Mouse (Mus musculus) kidney, postnatal 14 days (tissue): ENCODE measurements at regions not wholly inside any gene's neighbourhood (a gene's known extent, or its start where the extent isn't known, plus 50 kb on each side); places are given as distances from the start of the nearest gene placed in this dataset.
A peak's percentile ranks its signal among the peaks of the same experiment; 100 is the strongest.

Experiments used
- DNase-seq: peaks from one replicate; pipeline ENCODE4 v3.0.0; 2022; ENCODE audit warnings: mixed read lengths

GRCm38 (mm10) chr12:32273474-32273873 is 65.0 kb upstream of the Pik3cg start:
- DNase-seq: no peak

- peak; percentile 26 for DNase-seq
These were observed 71.4 kb upstream of the Pik3cg start for GRCm38 (mm10) chr12:32279861-32280260.

DNA sequence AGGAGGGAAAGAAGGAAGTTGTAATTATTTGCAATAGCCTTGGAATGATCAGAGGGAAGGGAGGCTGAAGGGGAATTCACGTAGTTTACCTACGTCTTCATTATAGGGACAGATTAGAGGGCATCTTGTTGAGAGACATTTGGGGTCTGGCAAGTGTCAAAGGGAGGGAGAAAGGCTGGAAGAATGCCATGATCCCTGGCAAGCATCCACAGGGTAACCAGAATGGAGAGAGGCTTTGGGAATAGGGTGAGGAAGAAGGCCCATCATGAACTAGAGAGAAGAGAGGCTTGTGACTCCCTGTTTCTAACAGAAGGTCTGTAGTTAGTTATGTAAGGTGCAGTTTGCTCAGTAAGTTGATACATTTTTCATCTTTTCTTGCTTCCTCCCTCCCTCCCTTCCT is 71.8 kb upstream of the Pik3cg start:
- no peak for DNase-seq

DNA sequence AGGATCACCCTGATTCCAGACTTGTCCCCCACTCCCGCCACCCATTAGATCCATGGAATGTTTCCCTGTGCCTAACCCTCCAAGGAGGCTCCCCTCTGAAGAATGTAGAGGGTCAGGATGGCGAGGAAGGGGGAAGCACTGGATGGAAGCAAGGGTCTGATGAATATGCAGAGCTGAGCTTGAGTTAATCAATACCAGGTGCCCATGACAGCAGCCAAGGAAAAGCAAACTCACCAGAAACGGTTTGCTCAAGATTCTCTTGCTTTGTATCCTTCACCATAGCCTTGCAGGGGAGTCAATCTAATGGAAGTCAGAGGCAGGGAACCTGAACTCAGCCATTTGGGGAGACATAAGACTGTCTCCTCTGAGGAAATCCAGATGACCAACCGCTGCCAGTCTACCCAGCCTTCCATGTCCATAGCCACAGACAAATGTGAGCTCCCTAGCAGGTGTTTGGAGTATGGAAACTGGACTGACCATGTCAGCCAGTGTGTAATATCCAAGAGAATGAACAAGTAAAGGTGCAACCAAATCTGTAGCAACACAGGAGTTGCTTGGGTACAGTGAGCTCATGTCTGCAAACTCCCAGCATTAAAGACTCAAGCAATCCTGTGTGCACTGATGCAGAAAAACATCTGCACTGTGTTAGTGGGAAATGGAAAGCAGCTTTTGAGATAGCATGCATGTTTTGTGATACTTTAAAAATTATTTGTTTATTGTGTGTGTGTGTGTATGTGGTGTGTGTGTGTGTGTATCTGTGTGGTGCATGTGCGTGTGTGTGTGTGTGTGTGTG is 74.1 kb upstream of the Pik3cg start:
- DNase-seq: no peak

- no peak for DNase-seq
These were observed 76.6 kb upstream of the Pik3cg start for GRCm38 (mm10) chr12:32285039-32285438.

DNA sequence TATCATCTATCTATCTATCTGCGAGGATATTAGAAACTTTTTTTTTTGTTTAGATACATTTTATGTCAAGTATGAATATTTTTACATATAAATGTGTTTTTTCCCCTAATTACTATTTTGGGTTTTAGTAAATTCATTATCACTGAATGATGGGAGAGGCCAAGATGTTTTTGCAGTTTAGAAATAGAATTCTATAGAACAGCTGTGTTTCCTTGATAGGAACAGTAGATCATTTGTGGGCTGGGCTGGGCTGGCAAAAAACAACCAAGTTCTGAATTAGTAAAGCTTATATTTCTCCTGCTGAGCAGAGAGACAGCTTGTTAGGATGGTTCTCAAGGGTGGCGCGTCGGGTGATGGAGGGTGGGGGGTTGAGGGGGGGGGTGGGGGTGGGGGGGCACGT is 78.2 kb upstream of the Pik3cg start:
- no peak for DNase-seq

GRCm38 (mm10) chr12:32291145-32291544 is 82.7 kb upstream of the Pik3cg start:
- no peak for DNase-seq

DNA sequence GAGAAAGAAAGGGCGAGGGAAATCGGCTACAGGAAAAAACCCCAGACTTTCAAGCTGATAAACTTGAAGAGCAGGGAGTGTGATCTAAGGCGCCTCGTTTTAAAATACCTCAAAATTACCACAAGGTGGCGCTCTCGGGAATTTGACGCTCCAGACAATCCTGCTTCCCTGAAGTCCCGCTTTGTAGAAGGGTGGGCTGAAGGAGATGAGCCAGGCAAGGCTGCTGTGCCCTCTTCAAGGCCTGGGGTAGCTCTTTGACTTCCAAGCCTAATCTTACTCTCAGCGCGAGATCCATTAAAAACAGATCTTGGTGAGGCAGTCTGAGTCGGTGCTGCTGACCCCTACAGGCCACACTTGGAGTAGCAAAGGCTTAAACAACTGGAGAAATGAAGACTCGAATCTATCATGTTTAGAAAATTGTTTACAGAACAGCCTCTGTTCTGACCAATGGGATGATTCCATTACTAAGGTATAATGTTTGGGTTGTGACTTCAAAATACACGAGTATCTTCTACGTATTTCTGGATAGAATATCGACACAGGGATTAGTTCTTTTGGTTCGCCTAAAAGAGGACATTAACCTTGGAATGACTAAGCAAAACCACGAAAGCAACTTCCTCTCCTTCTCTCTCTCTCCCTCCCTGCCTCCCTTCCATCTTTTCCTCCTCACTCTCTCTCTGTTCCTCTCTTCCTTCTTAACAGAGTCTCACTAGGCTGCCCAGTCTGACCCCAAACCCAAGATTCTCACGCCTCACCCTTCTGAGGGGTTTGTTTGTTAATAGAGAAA is 83.7 kb upstream of the Pik3cg start:
- peak; percentile 60 for DNase-seq

DNA sequence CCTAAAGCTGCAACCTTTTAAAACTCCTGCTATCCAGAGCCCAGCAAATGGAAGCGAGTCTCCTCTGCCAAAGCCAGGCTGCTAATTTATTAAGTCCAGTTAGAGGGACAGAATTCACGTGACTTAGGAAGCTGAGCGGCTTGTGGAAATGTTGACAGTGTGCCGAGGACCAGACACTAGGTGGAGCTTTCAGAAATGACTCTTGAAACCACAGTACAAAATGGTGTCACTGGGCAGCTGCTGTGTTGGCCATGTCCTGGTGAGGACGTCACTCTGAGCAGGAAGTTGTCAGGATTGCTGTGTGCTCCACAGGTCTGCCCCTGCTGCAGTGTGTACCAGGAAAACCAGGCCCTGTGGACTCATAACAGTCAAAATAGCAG is 84.3 kb upstream of the Pik3cg start:
- peak; percentile 21 for DNase-seq

- DNase-seq: no peak
These were observed 81.1 kb upstream of the Ccdc71l start for GRCm38 (mm10) chr12:32297431-32297830.

- no peak for DNase-seq
These were observed 78.8 kb upstream of the Ccdc71l start for GRCm38 (mm10) chr12:32299714-32300113.

DNA sequence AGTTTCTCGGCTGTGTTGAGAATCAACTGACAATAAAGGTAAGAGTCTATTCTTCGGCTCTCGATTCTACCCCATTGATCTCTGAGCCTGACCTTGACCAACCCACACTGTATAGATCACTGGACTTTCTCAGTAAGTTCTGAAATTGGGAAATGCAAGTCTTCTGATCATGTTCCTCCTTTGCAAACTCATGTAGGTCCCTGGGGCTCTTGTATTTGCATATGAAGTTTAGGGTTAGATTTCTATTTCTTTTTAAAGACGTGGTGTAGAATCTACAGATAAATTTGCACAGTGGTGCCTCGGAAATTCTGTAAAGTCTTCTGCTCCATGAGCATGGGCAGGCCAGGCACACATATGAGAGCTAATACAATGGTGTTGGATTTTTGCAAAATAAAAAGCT is 72.8 kb upstream of the Ccdc71l start:
- DNase-seq: no peak

DNA sequence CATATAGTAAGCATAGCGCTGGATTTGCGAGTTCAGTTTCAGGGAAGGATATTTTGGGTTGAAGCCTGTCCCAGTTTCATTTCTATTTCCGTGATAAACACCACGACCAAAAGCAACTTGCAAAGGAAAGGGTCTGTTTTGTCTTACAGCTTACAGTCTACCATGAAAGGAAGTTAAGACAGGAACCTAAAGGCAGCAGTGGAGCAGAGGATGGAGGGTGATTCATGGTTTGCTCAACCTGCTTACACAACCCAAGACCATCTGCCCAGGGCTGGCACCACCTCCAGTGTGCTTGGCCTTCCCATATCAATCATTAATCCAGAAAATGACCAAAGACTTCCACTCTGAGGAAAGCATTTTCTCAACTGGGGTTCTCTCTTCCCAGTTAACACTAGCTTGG is 72.2 kb upstream of the Ccdc71l start:
- DNase-seq: no peak

GRCm38 (mm10) chr12:32307280-32308006 is 71.1 kb upstream of the Ccdc71l start:
- no peak for DNase-seq

DNA sequence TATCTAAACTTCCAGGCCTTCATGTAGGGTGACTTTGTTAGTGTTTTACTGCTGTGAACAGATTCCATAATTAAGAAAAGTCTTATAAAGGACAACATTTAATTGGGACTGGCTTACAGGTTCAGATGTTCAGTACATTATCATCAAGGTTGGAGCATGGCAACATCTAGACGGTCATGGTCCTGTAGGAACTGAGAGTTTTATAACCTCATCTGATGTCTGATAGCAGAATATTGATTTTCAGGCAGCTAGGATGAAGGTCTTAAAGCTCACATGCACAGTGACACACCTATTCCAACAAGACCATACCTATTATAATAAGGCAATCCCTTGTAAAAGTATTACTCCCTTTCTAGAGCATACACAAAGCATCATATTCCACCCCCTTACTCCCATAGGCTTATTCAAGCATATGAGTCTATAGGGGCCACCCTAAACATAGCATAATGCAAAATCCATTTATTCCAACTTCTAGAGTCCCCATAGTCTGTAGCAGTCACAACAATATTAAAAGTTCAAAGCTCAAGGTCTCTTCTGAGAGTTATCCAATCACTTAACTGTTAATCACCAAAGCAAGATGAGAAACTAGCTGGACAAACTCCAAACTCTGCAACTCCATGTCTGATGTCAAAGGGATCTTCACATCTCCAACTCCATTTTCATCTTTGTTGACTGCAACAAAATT is 63.3 kb upstream of the Ccdc71l start:
- no peak for DNase-seq
